Mouse (Mus musculus): ENCODE results near the gene Sart1.

Sart1 gene

DNA sequence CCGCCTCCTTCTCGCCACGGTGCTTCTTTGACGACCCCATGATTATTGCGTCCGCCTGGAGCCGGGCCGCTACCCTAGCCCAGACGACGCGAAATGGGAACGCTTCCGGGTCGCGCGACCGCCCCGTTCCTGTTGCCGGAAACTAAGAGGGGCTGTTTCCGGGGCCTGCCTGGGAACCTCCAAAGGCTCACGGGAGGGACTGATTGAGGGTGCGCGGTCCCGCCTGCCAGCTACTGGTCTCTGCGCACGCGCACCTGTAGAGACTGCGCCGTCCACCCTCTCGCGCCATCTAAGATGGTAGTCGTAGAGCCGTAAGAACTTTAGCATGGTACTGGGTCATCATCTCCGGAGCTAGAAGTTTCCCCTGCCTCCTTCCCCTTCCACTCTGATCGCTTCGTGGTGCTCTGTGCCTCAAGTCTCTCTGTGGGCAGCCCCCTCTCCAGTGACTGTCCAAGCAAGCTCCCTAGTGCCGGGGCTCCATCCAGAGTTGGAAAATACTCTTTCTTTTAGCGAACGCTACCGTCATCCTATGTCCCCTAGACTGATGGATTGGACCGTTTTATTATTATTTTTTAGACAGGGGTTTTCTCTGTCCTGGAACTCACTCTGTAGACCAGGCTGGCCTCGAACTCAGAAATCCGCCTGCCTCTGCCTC lies at the start of gene Sart1:
Gene Sart1, minus strand, starts transcription at position 116 of the 655 bp plus-strand sequence.
- DNase-seq (ENCODE audit: low spot score) = peak; percentile 98

GRCm38 (mm10) chr19:5433951-5434350 lies 45.4 kb upstream of the Sart1 start:
- DNase-seq (ENCODE audit: low spot score) = no peak

DNA sequence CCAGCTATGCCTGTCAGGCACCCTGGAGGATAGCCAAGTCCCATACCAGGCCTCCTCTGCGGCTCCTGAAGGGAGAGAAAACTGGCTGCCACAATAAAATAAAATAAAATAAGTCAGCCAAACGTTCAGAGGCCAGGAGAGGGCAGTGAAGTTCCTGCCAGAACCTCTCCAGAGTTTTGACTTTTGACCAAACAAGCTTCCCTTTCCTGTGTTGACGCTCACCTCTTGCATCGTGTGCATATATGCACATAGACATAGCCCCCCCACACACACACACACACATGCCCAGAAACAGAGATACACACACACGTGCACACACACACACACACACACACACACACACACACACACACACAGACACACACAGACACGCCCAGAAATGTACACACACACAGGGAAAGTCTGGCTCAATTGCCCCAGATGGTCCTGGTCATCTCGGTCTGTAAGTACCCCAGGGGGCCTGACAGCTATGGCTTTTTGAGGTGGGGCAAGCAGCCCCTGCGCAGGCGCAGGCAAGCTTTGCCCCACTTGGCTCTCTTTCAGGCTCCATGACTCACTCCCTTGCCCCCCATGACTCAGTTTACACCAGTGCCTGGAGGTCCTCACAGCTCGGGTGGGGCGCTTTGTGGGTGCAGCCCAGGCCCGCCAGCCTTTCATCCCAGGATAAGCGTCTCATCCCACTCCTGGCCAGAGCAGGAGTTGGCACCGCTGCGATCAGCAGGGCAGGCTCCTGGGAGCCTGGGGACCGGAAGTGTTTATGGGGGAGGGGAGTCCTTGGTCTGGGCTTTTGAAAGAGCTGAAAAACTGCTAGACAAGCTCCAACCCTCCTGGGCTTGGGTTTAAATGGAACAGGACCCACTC lies 44.7 kb upstream of the Sart1 start:
- peak; percentile 72 for DNase-seq (ENCODE audit: low spot score)

GRCm38 (mm10) chr19:5431911-5432464 lies 43.5 kb upstream of the Sart1 start:
- DNase-seq (ENCODE audit: low spot score) = no peak

- no peak for DNase-seq (ENCODE audit: low spot score)
These were observed 41.9 kb upstream of the Sart1 start for GRCm38 (mm10) chr19:5430408-5430807.

- no peak for DNase-seq (ENCODE audit: low spot score)
These were observed 41.3 kb upstream of the Sart1 start for GRCm38 (mm10) chr19:5429806-5430205.

GRCm38 (mm10) chr19:5429219-5429618 lies 40.7 kb upstream of the Sart1 start:
- DNase-seq (ENCODE audit: low spot score) = no peak

DNA sequence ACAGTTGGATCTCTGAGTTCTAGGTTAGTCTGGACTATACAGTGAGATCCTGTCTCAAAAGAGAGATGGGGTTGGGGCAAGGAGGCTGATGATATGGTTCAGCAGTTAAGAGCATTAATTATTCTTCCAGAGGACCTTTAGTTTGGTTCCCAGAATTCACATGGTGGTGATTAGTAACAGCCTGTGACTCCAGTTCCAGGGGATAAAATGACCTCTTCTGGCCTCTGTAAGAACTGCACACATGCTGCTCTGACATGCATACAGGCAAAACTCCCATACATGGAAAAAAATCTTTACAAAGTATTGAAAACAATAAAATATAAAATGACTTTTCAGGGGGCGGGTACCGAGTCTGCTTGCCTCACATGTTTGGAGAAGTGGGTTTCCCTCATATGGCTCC lies 39.6 kb upstream of the Sart1 start:
- peak; percentile 70 for DNase-seq (ENCODE audit: low spot score)

- DNase-seq (ENCODE audit: low spot score) = no peak
These were observed 38.3 kb upstream of the Sart1 start for GRCm38 (mm10) chr19:5426640-5427290.

DNA sequence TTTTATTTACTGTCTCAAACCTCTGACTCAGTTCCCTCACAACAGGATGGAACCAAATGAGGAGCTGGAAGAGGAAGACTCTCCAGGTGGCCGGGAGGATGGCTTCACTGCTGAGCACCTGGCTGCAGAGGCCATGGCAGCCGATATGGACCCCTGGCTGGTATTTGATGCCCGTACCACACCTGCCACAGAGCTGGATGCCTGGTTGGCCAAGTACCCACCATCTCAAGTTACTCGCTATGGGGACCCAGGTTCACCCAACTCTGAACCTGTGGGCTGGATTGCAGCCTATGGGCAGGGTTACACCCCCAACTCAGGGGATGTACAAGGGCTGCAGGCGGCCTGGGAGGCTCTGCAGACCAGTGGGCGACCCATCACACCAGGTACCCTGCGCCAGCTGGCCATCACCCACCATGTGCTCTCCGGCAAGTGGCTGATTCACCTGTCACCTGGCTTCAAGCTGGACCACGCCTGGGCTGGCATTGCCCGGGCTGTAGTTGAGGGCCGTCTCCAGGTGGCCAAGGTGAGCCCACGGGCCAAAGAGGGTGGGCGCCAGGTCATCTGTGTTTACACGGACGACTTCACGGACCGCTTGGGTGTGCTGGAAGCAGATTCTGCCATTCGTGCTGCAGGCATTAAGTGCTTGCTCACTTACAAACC lies 37.5 kb upstream of the Sart1 start:
- no peak for DNase-seq (ENCODE audit: low spot score)

DNA sequence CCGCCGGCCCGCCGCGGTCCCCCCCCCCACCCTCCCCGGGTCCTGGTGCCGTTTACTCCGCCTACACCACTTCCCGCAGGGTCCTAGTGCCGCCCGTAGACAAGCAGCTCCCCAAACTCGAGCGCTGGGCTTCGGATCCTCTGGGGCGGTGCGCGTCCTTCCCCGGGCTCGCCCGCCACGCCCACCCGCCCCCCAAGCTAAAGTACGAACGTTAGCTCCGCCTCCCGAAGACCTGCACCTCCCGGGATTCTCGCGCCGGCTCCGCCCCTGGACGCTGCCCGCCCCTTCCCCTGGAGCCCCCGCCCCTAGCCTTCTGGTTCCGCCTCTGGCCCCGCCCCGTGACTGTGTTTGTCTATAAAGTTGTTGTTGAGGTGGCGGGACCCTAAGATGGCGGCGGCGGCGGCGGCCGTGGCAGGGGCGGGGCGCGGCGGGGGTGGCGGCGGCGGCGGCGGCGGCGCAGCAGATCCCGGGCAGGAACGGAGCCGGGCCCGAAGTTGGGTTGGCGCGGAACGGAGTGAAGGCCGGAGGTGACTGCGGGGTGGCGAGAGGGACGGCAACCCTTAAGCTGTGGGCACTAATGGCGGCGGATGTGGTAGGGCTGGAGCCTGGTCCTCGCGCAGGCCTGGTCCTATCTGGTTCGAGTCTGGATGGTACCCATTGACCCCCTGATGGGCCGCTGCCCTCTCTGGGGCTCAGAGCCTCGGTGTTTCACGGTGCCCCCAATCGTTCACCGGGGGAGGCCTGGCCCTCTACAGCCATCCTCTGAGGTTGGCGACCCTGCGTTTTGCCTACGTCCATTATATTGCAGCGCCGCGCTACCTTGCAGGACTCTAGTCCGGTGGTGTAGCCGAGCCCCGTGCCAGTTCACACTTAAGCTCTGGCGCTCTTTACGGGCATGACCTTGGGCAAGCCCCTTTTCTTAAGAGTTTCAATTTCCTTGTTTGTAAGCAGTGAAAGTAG lies 36.6 kb upstream of the Sart1 start, which contains the start of the genes Drap1 and AI837181:
Gene Drap1, minus strand, starts transcription at position 198 of the 960 bp plus-strand sequence.
Gene AI837181, plus strand, starts transcription at position 363 of the 960 bp plus-strand sequence.
- peak; percentile 98 for DNase-seq (ENCODE audit: low spot score)

GRCm38 (mm10) chr19:5424092-5424781 lies 35.7 kb upstream of the Sart1 start:
- DNase-seq (ENCODE audit: low spot score) = peak; percentile 81

DNA sequence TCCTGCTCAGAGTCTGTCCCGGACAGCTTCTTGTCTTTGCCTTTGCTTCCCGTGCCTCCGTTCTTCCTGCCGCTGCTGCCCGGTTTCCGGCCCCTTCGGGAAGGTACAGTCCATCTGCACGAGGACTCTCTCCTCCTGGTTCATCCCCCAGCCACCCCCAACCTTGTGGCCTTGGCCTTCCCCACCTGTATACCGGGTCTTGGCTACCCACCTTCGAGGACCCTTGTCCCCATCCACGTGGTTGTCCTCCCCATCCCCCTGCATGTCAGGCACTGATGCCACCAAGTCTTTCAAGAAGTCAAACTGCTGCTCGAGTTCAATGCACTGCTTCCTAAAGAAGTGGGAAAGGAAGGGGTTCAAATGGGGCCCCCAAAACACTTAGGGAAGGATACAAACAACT lies 35.1 kb upstream of the Sart1 start:
- DNase-seq (ENCODE audit: low spot score) = no peak

DNA sequence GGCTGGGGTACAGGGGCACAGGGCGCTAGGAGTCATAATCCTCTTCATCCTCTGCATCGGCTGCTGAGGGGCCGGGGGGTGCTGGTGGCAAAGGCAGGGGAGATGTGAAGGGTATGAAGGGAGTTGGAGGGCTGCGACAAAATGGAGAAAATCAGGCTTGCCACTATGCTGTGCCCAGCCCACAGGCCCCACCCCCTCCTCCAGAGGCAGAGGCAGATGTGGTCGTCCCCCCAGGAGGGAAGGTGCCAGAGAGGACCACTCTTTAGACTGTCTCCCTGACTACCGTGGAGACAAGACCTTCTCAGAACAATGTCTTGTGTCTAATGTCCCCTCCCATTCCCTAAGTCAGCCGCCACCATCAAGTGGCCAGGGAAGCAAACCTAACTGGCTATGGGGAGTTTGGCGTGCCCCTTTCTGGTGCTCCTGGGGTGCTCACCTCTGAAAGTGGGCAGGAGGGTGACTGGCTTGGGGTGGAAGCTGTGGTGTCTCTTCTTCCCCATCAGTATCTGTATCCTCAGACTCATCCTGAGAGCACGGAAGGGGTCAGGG lies 34.5 kb upstream of the Sart1 start:
- DNase-seq (ENCODE audit: low spot score) = no peak

GRCm38 (mm10) chr19:5422267-5422666 lies 33.8 kb upstream of the Sart1 start:
- DNase-seq (ENCODE audit: low spot score) = no peak

DNA sequence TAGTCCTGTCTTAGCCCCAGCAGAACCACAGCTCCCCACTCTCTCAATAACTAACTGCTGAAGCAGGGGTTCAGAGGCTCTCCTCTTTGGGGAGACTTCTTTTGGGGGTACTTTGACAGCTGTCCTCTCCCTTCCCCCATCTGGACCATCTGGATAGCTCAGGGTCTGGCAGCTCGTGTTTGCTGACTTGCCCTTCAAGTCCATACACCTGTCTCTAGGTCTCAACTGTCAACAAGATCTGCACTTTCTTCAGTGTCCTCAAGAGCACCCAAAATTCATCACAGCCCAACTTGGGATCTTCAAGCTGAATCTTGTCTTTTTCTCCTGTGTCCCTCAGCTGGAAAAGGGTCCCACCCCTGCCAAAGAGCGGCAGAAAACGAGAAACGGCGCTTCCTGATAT lies 33.3 kb upstream of the Sart1 start:
- no peak for DNase-seq (ENCODE audit: low spot score)

DNA sequence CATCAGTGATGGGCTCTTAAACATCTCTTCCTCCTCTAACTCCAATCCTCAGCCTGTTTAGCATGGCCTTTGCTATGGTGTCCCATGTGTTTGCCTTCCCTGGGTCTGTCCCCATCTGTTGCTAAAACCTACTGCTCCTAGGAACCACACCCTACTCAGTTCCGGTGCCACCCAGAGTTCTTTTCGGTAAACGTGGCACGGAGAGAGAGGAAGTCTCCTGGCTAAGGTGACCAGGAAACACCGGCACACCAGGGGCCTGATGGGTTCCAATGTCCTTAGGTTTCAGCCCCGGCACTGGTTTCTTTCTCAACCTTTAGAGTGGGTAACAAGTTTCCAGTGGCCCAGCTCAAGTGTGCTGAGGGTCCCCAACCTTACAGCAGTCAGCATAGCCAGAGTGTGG lies 32.1 kb upstream of the Sart1 start:
- no peak for DNase-seq (ENCODE audit: low spot score)

DNA sequence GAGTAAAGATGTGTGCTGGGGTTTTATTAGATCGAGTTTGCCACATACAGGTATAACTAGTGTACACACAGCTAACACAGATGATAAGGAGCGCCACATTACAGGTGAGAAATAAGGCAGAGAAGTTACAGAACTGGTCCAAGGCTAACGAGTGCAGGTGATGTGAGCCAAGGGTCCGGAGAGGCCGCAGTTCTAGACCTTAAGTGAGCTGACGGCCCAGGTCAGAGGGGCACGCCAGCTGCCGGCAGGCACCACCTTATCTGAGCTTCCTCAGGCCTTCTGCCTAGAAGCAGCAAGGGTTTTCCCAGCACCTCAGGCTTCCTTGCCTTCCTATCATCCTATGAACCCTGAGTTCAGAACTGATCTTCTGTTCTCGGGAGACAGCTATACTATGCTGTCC lies 31.1 kb upstream of the Sart1 start:
- no peak for DNase-seq (ENCODE audit: low spot score)

GRCm38 (mm10) chr19:5418750-5419466 lies 30.4 kb upstream of the Sart1 start:
- no peak for DNase-seq (ENCODE audit: low spot score)

Measured in embryo, embryonic 10.5 days (tissue).